Mouse (Mus musculus) stomach, embryonic 16.5 days (tissue): ENCODE data around the gene Ctr9. TPM values are rescaled to one million over a fixed set of nuclear protein-coding genes. Genes with fewer than 3 reads are reported as not detected.

Experiments used
- ATAC-seq: fragments of 200-750 bp; cut with Nextera tagmentation; 2 replicates; pipeline ENCODE4 v1.8.0; 2017; ENCODE audit warnings: moderate number of reproducible peaks, moderate TSS enrichment; ENCODE audit not compliant: insufficient read depth, low FRiP score
- H3K27ac ChIP-seq: fragments of 300-500 bp; sonication (generic); 2 replicates; pipeline ENCODE4 v1.5.1; 2014; ENCODE audit warnings: low read length
- H3K27me3 ChIP-seq: fragments of 300-500 bp; sonication (generic); 2 replicates; pipeline ENCODE4 v1.6.1; 2014; ENCODE audit warnings: low read length, control low read depth, mixed read lengths; ENCODE audit not compliant: control insufficient read depth, insufficient read depth
- H3K36me3 ChIP-seq: fragments of 300-500 bp; sonication (generic); 2 replicates; pipeline ENCODE4 v1.6.1; 2014; ENCODE audit warnings: low read length; ENCODE audit not compliant: control insufficient read depth, insufficient read depth
- H3K4me1 ChIP-seq: fragments of 300-500 bp; sonication (generic); 2 replicates; pipeline ENCODE4 v1.6.1; 2014; ENCODE audit warnings: low read length, control low read depth, mixed read lengths; ENCODE audit not compliant: control insufficient read depth, insufficient read depth
- H3K4me2 ChIP-seq: fragments of 300-500 bp; sonication (generic); 2 replicates; pipeline ENCODE4 v1.6.1; 2014; ENCODE audit warnings: low read depth, low read length, mixed read lengths
- H3K4me3 ChIP-seq: fragments of 300-500 bp; sonication (generic); replicated peaks from 2 replicates; pipeline ENCODE4 v1.5.1; 2014; ENCODE audit warnings: mild to moderate bottlenecking, low read length
- H3K9ac ChIP-seq: fragments of 300-500 bp; sonication (generic); 2 replicates; pipeline ENCODE4 v1.6.1; 2014; ENCODE audit warnings: low read length
- H3K9me3 ChIP-seq: fragments of 300-500 bp; sonication (generic); replicated peaks from 2 replicates; pipeline ENCODE4 v1.6.1; 2016; ENCODE audit warnings: low read length, control low read depth; ENCODE audit not compliant: control insufficient read depth
- WGBS: fragments of 180-500 bp; shearing (Covaris S2); extraction: QIAGEN DNeasy Blood & Tissue Kit; methylation state at CpG from one replicate; pipeline ENCODE4 v1.1.7; 2014; 5-methylcytosine and 5-hydroxymethylcytosine counted together
- polyA plus RNA-seq: library from polyadenylated mRNA; unstranded; fragments of >200 nt; fragmentation: Nextera tagmentation; extraction: Ambion mirVana; gene quantifications from 2 replicates; pipeline ENCODE4 v1.2.1, GENCODE M21; 2015

The Ctr9 gene
- polyA plus RNA-seq, 1 experiment from 2014 or later = 54.4 TPM

- no peaks in the 10 kb centered on the region for H3K36me3 ChIP-seq
- no peak overlapping the region for H3K4me2 ChIP-seq
- no peak overlapping the region for H3K9ac ChIP-seq
- ATAC-seq = no peak
- peaks cover 7% of the 10 kb centered on the region for H3K4me1 ChIP-seq
- H3K9me3 ChIP-seq = no peaks in the 10 kb centered on the region
- no peak overlapping the region for H3K4me3 ChIP-seq
- H3K27ac ChIP-seq = no peak overlapping the region
- H3K27me3 ChIP-seq = no peaks in the 10 kb centered on the region
- WGBS = 65% methylated on average over 4 of the region's 4 CpGs
Measured at GRCm38 (mm10) chr7:111020814-111021213, 7.9 kb upstream of the Ctr9 start.

GRCm38 (mm10) chr7:111024068-111024594 lies 4.6 kb upstream of the Ctr9 start:
- peak; percentile 26; the same call in 1 of the 2 replicates for ATAC-seq
- Histone ChIP-seq H3K9ac (peak overlapping the region; percentile 39; the same call in 1 of the 2 replicates), H3K4me1 (peaks cover 7% of the 10 kb centered on the region), H3K4me2 (0 out of 2 replicates have a peak overlapping the region, but pooled peaks have one; percentile 26), H3K36me3 (no peaks in the 10 kb centered on the region), H3K27ac (peak overlapping the region; percentile 68), H3K27me3 (no peaks in the 10 kb centered on the region), H3K9me3 (no peaks in the 10 kb centered on the region), H3K4me3 (no peak overlapping the region)
- WGBS = 36% methylated on average over 8 of the region's 8 CpGs

- H3K27ac ChIP-seq = no peak overlapping the region
- no peaks in the 10 kb centered on the region for H3K9me3 ChIP-seq
- H3K4me3 ChIP-seq = no peak overlapping the region
- H3K4me1 ChIP-seq = peaks cover 12% of the 10 kb centered on the region
- no peak for ATAC-seq
- H3K36me3 ChIP-seq = no peaks in the 10 kb centered on the region
- 51% methylated on average over 4 of the region's 4 CpGs for WGBS
- H3K9ac ChIP-seq = no peak overlapping the region
- no peak overlapping the region for H3K4me2 ChIP-seq
- H3K27me3 ChIP-seq = no peaks in the 10 kb centered on the region
Measured at GRCm38 (mm10) chr7:111024912-111025311, 3.8 kb upstream of the Ctr9 start.

- H3K9me3 ChIP-seq = no peaks in the 10 kb centered on the region
- no peak for ATAC-seq
- H3K9ac ChIP-seq = peak overlapping the region; percentile 78
- H3K4me2 ChIP-seq = peak overlapping the region; percentile 74
- H3K4me1 ChIP-seq = peaks cover 10% of the 10 kb centered on the region
- under 1% methylated on average over 29 of the region's 29 CpGs for WGBS
- no peaks in the 10 kb centered on the region for H3K27me3 ChIP-seq
- H3K36me3 ChIP-seq = 0 out of 2 replicates have a peak, but pooled peaks cover 5% of the 10 kb centered on the region
- peak overlapping the region; percentile 81 for H3K4me3 ChIP-seq
- H3K27ac ChIP-seq = peak overlapping the region; percentile 92
Measured at GRCm38 (mm10) chr7:111029046-111029553, 349 bp downstream of the Ctr9 start.

GRCm38 (mm10) chr7:111048920-111049319 lies 20.2 kb downstream of the Ctr9 start:
- Histone ChIP-seq H3K9ac (no peak overlapping the region), H3K27ac (no peak overlapping the region), H3K4me1 (no peaks in the 10 kb centered on the region), H3K4me2 (no peak overlapping the region), H3K36me3 (peaks cover 43% of the 10 kb centered on the region), H3K9me3 (no peaks in the 10 kb centered on the region), H3K27me3 (no peaks in the 10 kb centered on the region), H3K4me3 (no peak overlapping the region)
- no peak for ATAC-seq
- 83% methylated on average over 5 of the region's 5 CpGs for WGBS

- no peak for ATAC-seq
- H3K4me3 ChIP-seq = no peak overlapping the region
- peaks cover 48% of the 10 kb centered on the region for H3K36me3 ChIP-seq
- no peak overlapping the region for H3K27ac ChIP-seq
- H3K4me2 ChIP-seq = no peak overlapping the region
- H3K9ac ChIP-seq = no peak overlapping the region
- 58% methylated on average over 6 of the region's 6 CpGs for WGBS
- no peaks in the 10 kb centered on the region for H3K27me3 ChIP-seq
- H3K9me3 ChIP-seq = no peaks in the 10 kb centered on the region
- H3K4me1 ChIP-seq = no peaks in the 10 kb centered on the region
Measured at GRCm38 (mm10) chr7:111049652-111050421, 21.1 kb downstream of the Ctr9 start.

GRCm38 (mm10) chr7:111055221-111055620 lies 26.5 kb downstream of the Ctr9 start:
- no peaks in the 10 kb centered on the region for H3K9me3 ChIP-seq
- H3K4me3 ChIP-seq = no peak overlapping the region
- no peak for ATAC-seq
- H3K36me3 ChIP-seq = peaks cover 28% of the 10 kb centered on the region; the same call in 1 of the 2 replicates
- 91% methylated on average over 19 of the region's 19 CpGs for WGBS
- H3K4me1 ChIP-seq = no peaks in the 10 kb centered on the region
- H3K27ac ChIP-seq = no peak overlapping the region
- no peak overlapping the region for H3K9ac ChIP-seq
- no peak overlapping the region for H3K4me2 ChIP-seq
- H3K27me3 ChIP-seq = no peaks in the 10 kb centered on the region

- H3K36me3 ChIP-seq = peaks cover 25% of the 10 kb centered on the region; the same call in 1 of the 2 replicates
Measured at GRCm38 (mm10) chr7:111055984-111056657, 27.4 kb downstream of the Ctr9 start.

GRCm38 (mm10) chr7:111059527-111059926 lies 30.8 kb downstream of the Ctr9 start:
- Histone ChIP-seq H3K36me3 (0 out of 2 replicates have a peak, but pooled peaks cover 4% of the 10 kb centered on the region), H3K9me3 (no peaks in the 10 kb centered on the region), H3K9ac (no peak overlapping the region), H3K27me3 (no peaks in the 10 kb centered on the region), H3K27ac (no peak overlapping the region), H3K4me2 (no peak overlapping the region), H3K4me3 (no peak overlapping the region), H3K4me1 (no peaks in the 10 kb centered on the region)
- no peak for ATAC-seq
- WGBS = 69% methylated on average over 5 of the region's 5 CpGs

More at GRCm38 (mm10) chr7:111055984-111056657, 27.4 kb downstream of the Ctr9 start:
- H3K4me2 ChIP-seq = no peak overlapping the region
- H3K27ac ChIP-seq = no peak overlapping the region
- no peaks in the 10 kb centered on the region for H3K9me3 ChIP-seq
- no peak overlapping the region for H3K9ac ChIP-seq
- 72% methylated on average over 3 of the region's 3 CpGs for WGBS
- H3K27me3 ChIP-seq = no peaks in the 10 kb centered on the region
- no peak overlapping the region for H3K4me3 ChIP-seq
- ATAC-seq = no peak
- no peaks in the 10 kb centered on the region for H3K4me1 ChIP-seq
